In the genomic region with DNA sequence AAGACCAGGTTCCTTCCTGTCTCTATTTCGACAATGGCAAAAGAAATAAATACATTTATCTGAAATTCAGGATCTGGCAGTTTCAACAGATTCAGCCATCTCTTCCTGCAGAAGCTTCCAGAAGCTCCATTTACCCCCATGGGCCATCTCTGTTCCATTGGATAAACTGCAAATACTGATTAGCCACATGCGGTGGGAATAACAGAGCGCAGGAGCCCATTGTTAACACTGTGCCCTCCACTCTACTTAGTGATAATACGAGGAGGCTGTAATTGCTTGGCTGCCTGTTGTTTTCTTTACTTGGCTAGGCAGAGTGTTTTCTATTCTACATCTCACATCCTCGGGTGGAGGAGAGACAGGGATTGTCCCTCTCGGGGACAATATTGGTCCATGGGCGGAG, we compare ENCODE assay signal across 15 mouse cellular contexts.
DNase-seq lines count a peak whose midpoint lies in the region; ATAC-seq lines count a peak whose summit lies in the region.
"Had no signal": no experiment of that assay in that cellular context is flagged by ENCODE, and none has a peak within 500 bp of the region (broad histone marks: within the 10 kb centered on the region; RNA-seq: fewer than 3 reads in every experiment).

No protein-coding gene starts in this region.

- H3K4me1 ChIP-seq in heart, embryonic 12.5 days (replicated peaks): peaks cover 86% of the 10 kb centered on the region
- peaks cover 22% of the 10 kb centered on the region for H3K4me1 ChIP-seq in midbrain, embryonic 11.5 days (ENCODE audit: control insufficient read depth, insufficient read depth, low read length)
- H3K4me1 ChIP-seq in midbrain, embryonic 10.5 days: peaks cover 69% of the 10 kb centered on the region
- H3K4me1 ChIP-seq in midbrain, embryonic 12.5 days: peaks cover 59% of the 10 kb centered on the region
- H3K4me1 ChIP-seq in neural tube, embryonic 15.5 days: peaks cover 78% of the 10 kb centered on the region

- no peak overlapping the region for H3K27ac ChIP-seq in heart, embryonic 12.5 days (ENCODE audit: poor library complexity, severe bottlenecking)
- H3K27ac ChIP-seq in midbrain, embryonic 11.5 days (ENCODE audit: low read depth, low read length): no peak overlapping the region
- no peak overlapping the region for H3K27ac ChIP-seq in midbrain, embryonic 10.5 days (replicated peaks)
- peak overlapping the region; percentile 39; the same call in 1 of the 2 replicates for H3K27ac ChIP-seq in midbrain, embryonic 12.5 days (replicated peaks)
- H3K27ac ChIP-seq in neural tube, embryonic 15.5 days (replicated peaks): peak overlapping the region; percentile 46

- H3K9ac ChIP-seq in heart, embryonic 12.5 days: no peak overlapping the region; the same call in 1 of the 2 replicates
- H3K9ac ChIP-seq in midbrain, embryonic 11.5 days (ENCODE audit: low read length): no peak overlapping the region
- no peak overlapping the region for H3K9ac ChIP-seq in midbrain, embryonic 12.5 days (replicated peaks)
- no peak overlapping the region for H3K9ac ChIP-seq in neural tube, embryonic 15.5 days (replicated peaks)
- H3K9ac ChIP-seq: liver, postnatal 0 days had no signal

- no peaks in the 10 kb centered on the region for H3K27me3 ChIP-seq in heart, embryonic 12.5 days (replicated peaks)
- peaks cover 17% of the 10 kb centered on the region for H3K27me3 ChIP-seq in midbrain, embryonic 11.5 days (ENCODE audit: control insufficient read depth, insufficient read depth, low read length)
- peaks cover 60% of the 10 kb centered on the region for H3K27me3 ChIP-seq in midbrain, embryonic 10.5 days (ENCODE audit: low read depth, poor library complexity, severe bottlenecking)
- peaks cover 37% of the 10 kb centered on the region for H3K27me3 ChIP-seq in midbrain, embryonic 12.5 days
- H3K27me3 ChIP-seq in neural tube, embryonic 15.5 days (replicated peaks): no peaks in the 10 kb centered on the region

- no peak overlapping the region for H3K4me3 ChIP-seq in heart, embryonic 12.5 days
- no peak overlapping the region for H3K4me3 ChIP-seq in midbrain, embryonic 11.5 days (ENCODE audit: low read depth, low read length)
- H3K4me3 ChIP-seq in midbrain, embryonic 10.5 days: no peak overlapping the region
- H3K4me3 ChIP-seq in midbrain, embryonic 12.5 days: no peak overlapping the region
- no peak overlapping the region for H3K4me3 ChIP-seq in neural tube, embryonic 15.5 days (replicated peaks)

- no peaks in the 10 kb centered on the region for H3K36me3 ChIP-seq in heart, embryonic 12.5 days
- no peaks in the 10 kb centered on the region for H3K36me3 ChIP-seq in midbrain, embryonic 11.5 days (ENCODE audit: control insufficient read depth, insufficient read depth, low read length)
- no peaks in the 10 kb centered on the region for H3K36me3 ChIP-seq in midbrain, embryonic 10.5 days
- H3K36me3 ChIP-seq in midbrain, embryonic 12.5 days: no peaks in the 10 kb centered on the region
- no peaks in the 10 kb centered on the region for H3K36me3 ChIP-seq in neural tube, embryonic 15.5 days
- H3K36me3 ChIP-seq: embryonic facial prominence, embryonic 10.5 days had no signal

- ATAC-seq in heart, embryonic 12.5 days (ENCODE audit: insufficient number of reproducible peaks, low FRiP score): no peak
- ATAC-seq in midbrain, embryonic 11.5 days (ENCODE audit: low FRiP score): no peak
- no peak for ATAC-seq in midbrain, embryonic 12.5 days (ENCODE audit: low FRiP score, low read depth)
- 0 out of 2 replicates have a peak, but pooled peaks have one; percentile 19 for ATAC-seq in neural tube, embryonic 15.5 days (ENCODE audit: low FRiP score)
- ATAC-seq: liver, postnatal 0 days had no signal

- WGBS in heart, embryonic 12.5 days: 26% methylated on average over 7 of the region's 7 CpGs
- WGBS in midbrain, embryonic 11.5 days: 25% methylated on average over 7 of the region's 7 CpGs
- WGBS in midbrain, embryonic 10.5 days: 24% methylated on average over 7 of the region's 7 CpGs
- WGBS in midbrain, embryonic 12.5 days: 16% methylated on average over 7 of the region's 7 CpGs
- WGBS in neural tube, embryonic 15.5 days: 16% methylated on average over 7 of the region's 7 CpGs

- H3K4me2 ChIP-seq in heart, embryonic 12.5 days: peak overlapping the region; percentile 62; the same call in 1 of the 2 replicates
- H3K4me2 ChIP-seq in midbrain, embryonic 11.5 days: no peak overlapping the region
- H3K4me2 ChIP-seq in midbrain, embryonic 12.5 days (replicated peaks): no peak overlapping the region
- H3K4me2 ChIP-seq in neural tube, embryonic 15.5 days: peak overlapping the region; percentile 7; the same call in 1 of the 2 replicates

- no peak for DNase-seq in heart, adult 18-20 months
- peak; percentile 82 for DNase-seq in midbrain, embryonic 11.5 days (ENCODE audit: low spot score, missing footprints)
- no peak for DNase-seq in midbrain, embryonic 10.5 days (ENCODE audit: low spot score)
- no peak for DNase-seq in cerebellum, postnatal 10 days
- DNase-seq: cerebellum, postnatal 14 days; gastrocnemius, postnatal 36 days; kidney, adult 9 months; kidney, postnatal 36 days; liver; liver, postnatal 0 days; thymus, postnatal 14 days had no signal

- H3K9me3 ChIP-seq in heart, embryonic 12.5 days (replicated peaks): no peaks in the 10 kb centered on the region
- no peaks in the 10 kb centered on the region for H3K9me3 ChIP-seq in midbrain, embryonic 11.5 days (ENCODE audit: control insufficient read depth, low read length)
- no peaks in the 10 kb centered on the region for H3K9me3 ChIP-seq in midbrain, embryonic 10.5 days (replicated peaks)
- H3K9me3 ChIP-seq in midbrain, embryonic 12.5 days: no peaks in the 10 kb centered on the region
- no peaks in the 10 kb centered on the region for H3K9me3 ChIP-seq in neural tube, embryonic 15.5 days (replicated peaks)
- H3K9me3 ChIP-seq: embryonic facial prominence, embryonic 10.5 days had no signal

Comparison
In these comparisons a context has a peak if more than half of its experiments do, and no peak if none do; other contexts are left out.
1. H3K27ac ChIP-seq: peak in midbrain, embryonic 12.5 days (single experiment) and neural tube, embryonic 15.5 days (single experiment); none in heart, embryonic 12.5 days (single experiment), midbrain, embryonic 11.5 days (single experiment) and midbrain, embryonic 10.5 days (single experiment).
2. H3K4me2 ChIP-seq: peak in heart, embryonic 12.5 days (single experiment) and neural tube, embryonic 15.5 days (single experiment); none in midbrain, embryonic 11.5 days (single experiment) and midbrain, embryonic 12.5 days (single experiment).